Mouse (Mus musculus) liver, postnatal 0 days (tissue): ENCODE data around the gene Zzz3. TPM values are rescaled to one million over a fixed set of nuclear protein-coding genes. Genes with fewer than 3 reads are reported as not detected.

Experiments used
- ATAC-seq: fragments of 200-750 bp; cut with Nextera tagmentation; 2 replicates; pipeline ENCODE4 v1.8.0; 2017; ENCODE audit warnings: mild to moderate bottlenecking, moderate library complexity
- DNase-seq: peaks from one replicate; pipeline ENCODE4 v3.0.0-alpha.2; 2016
- H3K27ac ChIP-seq: fragments of 300-500 bp; sonication (generic); 2 replicates; pipeline ENCODE4 v1.5.1; 2014; ENCODE audit warnings: antibody characterized with exemption, moderate library complexity, mild to moderate bottlenecking, low read depth
- H3K27me3 ChIP-seq: fragments of 300-500 bp; sonication (generic); 2 replicates; pipeline ENCODE4 v1.6.1; 2014; ENCODE audit warnings: low read length, control low read depth, mixed read lengths; ENCODE audit not compliant: insufficient read depth
- H3K36me3 ChIP-seq: fragments of 300-500 bp; sonication (generic); replicated peaks from 2 replicates; pipeline ENCODE4 v1.6.1; 2014; ENCODE audit warnings: mild to moderate bottlenecking, control low read depth, low read length, moderate library complexity, mixed read lengths; ENCODE audit not compliant: insufficient read depth
- H3K4me1 ChIP-seq: fragments of 300-500 bp; sonication (generic); 2 replicates; pipeline ENCODE4 v1.6.1; 2014; ENCODE audit warnings: antibody characterized with exemption, mild to moderate bottlenecking, control low read depth; ENCODE audit not compliant: insufficient read depth
- H3K4me2 ChIP-seq: fragments of 300-500 bp; sonication (generic); 2 replicates; pipeline ENCODE4 v1.6.1; 2014; ENCODE audit warnings: low read depth, mild to moderate bottlenecking, low read length, moderate library complexity, mixed read lengths
- H3K4me3 ChIP-seq: fragments of 300-500 bp; sonication (generic); 2 replicates; pipeline ENCODE4 v1.5.1; 2014; ENCODE audit warnings: low read depth, low read length
- H3K9ac ChIP-seq: fragments of 300-500 bp; sonication (generic); replicated peaks from 2 replicates; pipeline ENCODE4 v1.6.1; 2014; ENCODE audit warnings: mild to moderate bottlenecking, moderate library complexity
- H3K9me3 ChIP-seq: fragments of 300-500 bp; sonication (generic); 2 replicates; pipeline ENCODE4 v1.6.1; 2016; ENCODE audit warnings: mild to moderate bottlenecking, control low read depth, low read length, mixed read lengths
- CTCF ChIP-seq: sonication (generic); IDR thresholded peaks from 2 replicates; pipeline ENCODE4 v1.5.1; 2016; ENCODE audit warnings: antibody characterized with exemption, low read depth
- EP300 ChIP-seq: IDR thresholded peaks from 2 replicates; pipeline ENCODE4 v1.6.1; 2016; ENCODE audit warnings: antibody characterized with exemption, low read depth, mild to moderate bottlenecking
- WGBS: fragments of 180-500 bp; shearing (Covaris S2); extraction: QIAGEN DNeasy Blood & Tissue Kit; methylation state at CpG from one replicate; pipeline ENCODE4 v1.1.7; 2014; ENCODE audit not compliant: insufficient replicate concordance; 5-methylcytosine and 5-hydroxymethylcytosine counted together
- polyA plus RNA-seq: library from polyadenylated mRNA; unstranded; fragments of >200 nt; fragmentation: Nextera tagmentation; extraction: Ambion mirVana; gene quantifications from 2 replicates; pipeline ENCODE4 v1.2.1, GENCODE M21; 2015

The Zzz3 gene
- polyA plus RNA-seq, 1 experiment from 2014 or later = 11.4 TPM

DNA sequence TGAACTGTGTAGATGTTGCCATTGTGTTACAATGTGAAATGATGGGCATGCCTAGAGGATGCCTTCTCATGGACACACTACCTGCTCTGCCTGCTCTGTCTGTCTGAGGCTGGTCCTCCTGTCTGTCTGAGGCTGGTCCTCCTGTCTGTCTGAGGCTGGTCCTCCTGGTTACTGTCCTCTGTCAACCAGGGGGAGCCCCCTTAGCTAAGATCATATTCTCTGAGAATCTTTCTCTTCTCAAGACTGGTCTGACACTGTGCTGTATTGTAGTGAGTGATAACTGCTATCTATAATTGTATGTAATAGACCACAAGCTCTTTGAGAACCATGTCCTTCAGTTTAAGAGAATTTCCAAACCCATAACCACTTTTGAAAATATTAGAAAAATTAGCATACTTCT, 40.3 kb downstream of the Zzz3 start:
- H3K27me3 ChIP-seq = no peaks in the 10 kb centered on the region
- TF ChIP-seq CTCF (no peak), EP300 (no peak)
- H3K36me3 ChIP-seq = peaks cover 16% of the 10 kb centered on the region; the same call in 1 of the 2 replicates
- DNase-seq (no peak), ATAC-seq (no peak)
- H3K9me3 ChIP-seq = no peaks in the 10 kb centered on the region
- no peak overlapping the region for H3K4me3 ChIP-seq
- peaks cover 5% of the 10 kb centered on the region; the same call in 1 of the 2 replicates for H3K4me1 ChIP-seq
- no peak overlapping the region for H3K27ac ChIP-seq
- H3K4me2 ChIP-seq = no peak overlapping the region
- H3K9ac ChIP-seq = no peak overlapping the region

DNA sequence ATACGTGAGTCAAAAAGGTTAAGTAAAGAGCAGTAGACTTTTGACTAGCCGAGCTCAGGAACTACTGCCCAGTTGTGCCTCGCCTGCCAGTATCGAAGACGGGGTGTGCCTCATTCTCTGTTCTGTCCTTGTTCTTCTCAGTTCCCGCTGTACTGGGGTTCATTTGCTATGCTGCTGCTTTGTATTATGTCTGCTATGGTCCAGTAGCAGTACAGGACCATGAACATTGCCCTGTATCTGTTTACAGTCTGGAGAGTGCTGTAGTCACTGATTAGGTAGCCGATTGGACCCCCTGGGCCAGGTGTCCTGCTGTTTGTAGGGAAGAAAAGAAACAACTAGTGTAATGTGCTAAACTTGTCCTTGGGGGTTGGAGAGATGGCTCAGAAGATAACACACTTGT, 42.8 kb downstream of the Zzz3 start:
- 74% methylated on average over 7 of the region's 7 CpGs for WGBS
- H3K27me3 ChIP-seq = no peaks in the 10 kb centered on the region
- H3K9me3 ChIP-seq = no peaks in the 10 kb centered on the region
- no peak overlapping the region for H3K4me3 ChIP-seq
- TF ChIP-seq CTCF = no peak
- TF ChIP-seq EP300 = no peak
- H3K27ac ChIP-seq = peak overlapping the region; percentile 45; the same call in 1 of the 2 replicates
- no peak for DNase-seq
- peaks cover 5% of the 10 kb centered on the region; the same call in 1 of the 2 replicates for H3K4me1 ChIP-seq
- no peak overlapping the region for H3K4me2 ChIP-seq
- H3K36me3 ChIP-seq = peaks cover 11% of the 10 kb centered on the region; the same call in 1 of the 2 replicates
- ATAC-seq = peak; percentile 98
- no peak overlapping the region for H3K9ac ChIP-seq

- no peaks in the 10 kb centered on the region for H3K4me1 ChIP-seq
- ATAC-seq (no peak), DNase-seq (no peak)
- TF ChIP-seq EP300 = no peak
- TF ChIP-seq CTCF = no peak
- H3K27me3 ChIP-seq = no peaks in the 10 kb centered on the region
- H3K4me2 ChIP-seq = no peak overlapping the region
- 68% methylated on average over 4 of the region's 4 CpGs for WGBS
- H3K9ac ChIP-seq = no peak overlapping the region
- no peaks in the 10 kb centered on the region for H3K9me3 ChIP-seq
- H3K36me3 ChIP-seq = 0 out of 2 replicates have a peak, but pooled peaks cover 6% of the 10 kb centered on the region
- H3K4me3 ChIP-seq = no peak overlapping the region
- no peak overlapping the region for H3K27ac ChIP-seq
Measured at GRCm38 (mm10) chr3:152442795-152443194, 47.5 kb downstream of the Zzz3 start.

DNA sequence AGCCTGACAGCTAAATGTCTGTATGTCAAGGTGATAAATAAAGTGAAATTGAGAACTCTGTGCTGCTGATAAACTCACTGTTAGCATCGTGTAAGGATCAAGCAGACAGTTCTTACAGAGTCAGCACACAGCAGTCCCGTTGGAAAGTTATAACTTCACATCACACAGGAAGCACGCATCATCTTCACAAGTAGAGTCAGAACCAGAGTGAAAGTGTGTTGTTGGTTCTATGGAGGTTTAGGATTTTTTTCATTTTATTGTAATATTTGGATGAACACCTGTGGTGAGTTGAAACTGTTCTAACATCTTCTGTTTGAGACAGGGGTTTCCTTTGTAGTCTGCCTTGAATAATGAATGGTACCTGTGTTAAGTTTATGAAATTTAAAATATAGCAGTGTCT, 48.8 kb downstream of the Zzz3 start:
- Histone ChIP-seq H3K36me3 (0 out of 2 replicates have a peak, but pooled peaks cover 4% of the 10 kb centered on the region), H3K27me3 (no peaks in the 10 kb centered on the region), H3K9ac (no peak overlapping the region), H3K4me2 (no peak overlapping the region), H3K4me1 (no peaks in the 10 kb centered on the region), H3K9me3 (no peaks in the 10 kb centered on the region), H3K4me3 (no peak overlapping the region), H3K27ac (no peak overlapping the region)
- no peak for ATAC-seq
- no peak for DNase-seq
- WGBS = 79% methylated on average over 3 of the region's 3 CpGs
- TF ChIP-seq EP300 (no peak), CTCF (no peak)

DNA sequence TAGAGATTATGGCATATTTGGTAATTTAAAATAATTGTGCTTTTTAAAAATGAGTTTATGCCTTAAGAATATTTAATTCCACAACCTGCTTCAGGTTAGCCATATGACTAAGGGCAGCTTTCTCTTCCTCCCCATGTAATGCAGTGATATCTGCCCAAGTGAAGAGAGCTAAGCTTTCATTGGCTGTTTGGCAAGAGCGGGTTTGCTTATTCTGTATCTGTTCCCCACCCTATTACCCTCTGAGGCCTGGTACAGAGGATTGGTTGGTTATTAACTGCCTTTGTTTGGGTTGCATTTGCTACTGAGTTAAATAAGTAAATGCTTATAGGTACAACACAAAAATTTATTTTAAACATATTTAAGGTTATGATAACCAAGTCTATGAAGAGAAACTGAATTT, 51.7 kb downstream of the Zzz3 start:
- no peak for TF ChIP-seq CTCF
- TF ChIP-seq EP300 = no peak
- H3K9me3 ChIP-seq = no peaks in the 10 kb centered on the region
- ATAC-seq (0 out of 2 replicates have a peak, but pooled peaks have one; percentile 33), DNase-seq (no peak)
- no peak overlapping the region for H3K4me2 ChIP-seq
- H3K9ac ChIP-seq = no peak overlapping the region
- WGBS = 47% methylated on average over 1 of the region's 1 CpGs
- H3K27ac ChIP-seq = no peak overlapping the region
- H3K4me1 ChIP-seq = no peaks in the 10 kb centered on the region
- H3K27me3 ChIP-seq = no peaks in the 10 kb centered on the region
- H3K4me3 ChIP-seq = no peak overlapping the region
- H3K36me3 ChIP-seq = peaks cover 25% of the 10 kb centered on the region

DNA sequence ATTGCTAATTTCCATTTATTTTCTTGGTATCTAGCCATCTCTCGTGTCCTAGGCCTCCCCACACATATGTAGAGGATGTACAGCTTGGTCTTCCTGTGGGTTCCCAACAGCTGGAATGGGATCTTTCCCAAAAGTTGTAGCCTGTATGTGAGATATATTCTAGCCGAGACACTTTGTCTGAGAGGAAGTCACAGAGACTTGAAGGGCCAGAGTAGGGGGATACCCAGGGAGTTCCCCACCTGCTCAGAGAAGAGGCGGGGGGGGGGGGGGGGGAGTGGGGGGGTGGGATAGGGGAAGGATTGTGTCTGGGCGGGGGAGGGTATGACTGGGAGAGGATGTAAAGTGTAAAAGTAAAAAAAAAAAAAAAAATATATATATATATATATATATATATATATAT, 57.9 kb downstream of the Zzz3 start:
- Histone ChIP-seq H3K4me3 (no peak overlapping the region), H3K27ac (no peak overlapping the region), H3K4me2 (no peak overlapping the region), H3K9me3 (no peaks in the 10 kb centered on the region), H3K27me3 (no peaks in the 10 kb centered on the region), H3K36me3 (peaks cover 65% of the 10 kb centered on the region), H3K9ac (no peak overlapping the region), H3K4me1 (no peaks in the 10 kb centered on the region)
- 90% methylated on average over 4 of the region's 4 CpGs for WGBS
- ATAC-seq = no peak
- DNase-seq = no peak
- TF ChIP-seq EP300 (no peak), CTCF (no peak)
